Comparison of ENCODE assay signal across 18 mouse cellular contexts in the genomic region with DNA sequence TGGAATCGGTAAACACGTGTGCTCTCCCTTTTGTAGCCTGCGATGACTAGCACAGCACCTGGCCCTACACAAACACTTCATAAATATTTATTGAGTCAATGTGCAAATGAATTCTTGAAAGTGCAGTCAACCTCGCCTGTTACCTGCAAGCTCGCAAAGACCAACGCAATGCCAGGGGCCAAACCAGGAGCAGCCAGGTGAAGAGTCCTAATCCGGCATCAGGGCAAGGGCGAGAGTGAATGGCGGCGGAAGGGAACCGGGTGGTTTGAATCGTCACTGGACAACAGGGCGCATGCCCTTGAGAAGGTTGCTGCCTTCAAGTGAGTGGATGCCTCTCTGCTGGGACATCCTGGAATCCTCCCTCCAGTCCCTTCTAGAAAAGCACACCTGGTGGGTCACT.
DNase-seq lines count a peak whose midpoint lies in the region; ATAC-seq and TF ChIP-seq lines count a peak whose summit lies in the region.
"Had no signal": no experiment of that assay in that cellular context is flagged by ENCODE, and none has a peak within 500 bp of the region (broad histone marks: within the 10 kb centered on the region; RNA-seq: fewer than 3 reads in every experiment).

No protein-coding gene starts in this region.

- intact Hi-C loops in gastrocnemius, adult 2 months (cut with DNase I): loop anchor here (10.0 kb wide), 1 partner anchor 222 kb away; no protein-coding TSS in a partner anchor

- H3K9me3 ChIP-seq in heart, postnatal 0 days (replicated peaks; ENCODE audit: control insufficient read depth, low read length): no peaks in the 10 kb centered on the region
- H3K9me3 ChIP-seq in heart, embryonic 11.5 days (replicated peaks; ENCODE audit: control insufficient read depth, low read length): no peaks in the 10 kb centered on the region
- H3K9me3 ChIP-seq: midbrain, embryonic 12.5 days; neural tube, embryonic 15.5 days had no signal

- H3K36me3 ChIP-seq in heart, postnatal 0 days (replicated peaks; ENCODE audit: control insufficient read depth, insufficient read depth, low read length): no peaks in the 10 kb centered on the region
- no peaks in the 10 kb centered on the region for H3K36me3 ChIP-seq in heart, embryonic 11.5 days (ENCODE audit: control insufficient read depth, insufficient read depth, low read length)
- H3K36me3 ChIP-seq: midbrain, embryonic 12.5 days; neural tube, embryonic 15.5 days had no signal

- TF ChIP-seq CTCF in gastrocnemius, adult 2 months (IDR thresholded peaks at IDR 0.05): no peak
- no peak for TF ChIP-seq CTCF in heart, postnatal 0 days (IDR thresholded peaks at IDR 0.05; ENCODE audit: low read depth)

- H3K9ac ChIP-seq in heart, postnatal 0 days (replicated peaks; ENCODE audit: low read depth, low read length): no peak overlapping the region
- H3K9ac ChIP-seq in heart, embryonic 11.5 days (ENCODE audit: low read depth, low read length): no peak overlapping the region
- H3K9ac ChIP-seq: midbrain, embryonic 12.5 days; neural tube, embryonic 15.5 days had no signal

- no peak for DNase-seq in gastrocnemius, adult 2 months
- no peak for DNase-seq in gastrocnemius, postnatal 25 days
- DNase-seq in heart, postnatal 0 days (ENCODE audit: low spot score): no peak
- peak; percentile 24 for DNase-seq in ZHBTc4 (ENCODE audit: low read depth, low spot score)
- peak; percentile 54 for DNase-seq in kidney, postnatal 10 days
- no peak for DNase-seq in layer of hippocampus, postnatal 10 days (ENCODE audit: low spot score in 2 of 2)
- no peak for DNase-seq in left cerebral cortex, adult 11 months (ENCODE audit: low spot score)
- DNase-seq: adrenal gland, postnatal 10 days; cerebellum, adult 11-12 months; lung, adult 2 months; lung, postnatal 4 days; right cerebral cortex, postnatal 4 days; thymus, postnatal 36 days had no signal

- H3K4me3 ChIP-seq in gastrocnemius, adult 2 months: no peak overlapping the region
- H3K4me3 ChIP-seq in heart, postnatal 0 days (ENCODE audit: low read depth, low read length): no peak overlapping the region
- no peak overlapping the region for H3K4me3 ChIP-seq in heart, embryonic 11.5 days (ENCODE audit: low read depth, low read length)
- H3K4me3 ChIP-seq: erythroblast, embryonic 14.5 days; midbrain, embryonic 12.5 days; myocyte; neural tube, embryonic 15.5 days had no signal

- no peak for TF ChIP-seq EP300 in heart, postnatal 0 days (IDR thresholded peaks at IDR 0.05; ENCODE audit: low read depth)

- no peaks in the 10 kb centered on the region for H3K27me3 ChIP-seq in heart, postnatal 0 days (ENCODE audit: control insufficient read depth, insufficient read depth, low read length)
- no peaks in the 10 kb centered on the region for H3K27me3 ChIP-seq in heart, embryonic 11.5 days (ENCODE audit: control insufficient read depth, insufficient read depth, low read length)
- H3K27me3 ChIP-seq: neural tube, embryonic 15.5 days had no signal

- ATAC-seq in heart, postnatal 0 days (ENCODE audit: insufficient read depth, low read depth): no peak
- no peak for ATAC-seq in heart, embryonic 11.5 days (replicated peaks; ENCODE audit: insufficient number of reproducible peaks, low FRiP score, low TSS enrichment)

- peaks cover 64% of the 10 kb centered on the region for H3K4me1 ChIP-seq in heart, postnatal 0 days (ENCODE audit: control insufficient read depth, insufficient read depth)
- peaks cover 53% of the 10 kb centered on the region for H3K4me1 ChIP-seq in heart, embryonic 11.5 days (ENCODE audit: control insufficient read depth, insufficient read depth, low read length)

- peak overlapping the region; percentile 77 for H3K27ac ChIP-seq in gastrocnemius, adult 2 months
- H3K27ac ChIP-seq in heart, postnatal 0 days (ENCODE audit: low read depth): peak overlapping the region; percentile 93
- no peak overlapping the region; the same call in 1 of the 2 replicates for H3K27ac ChIP-seq in heart, embryonic 11.5 days (ENCODE audit: low read depth, low read length)
- H3K27ac ChIP-seq: neural tube, embryonic 15.5 days had no signal

- WGBS in heart, postnatal 0 days: 78% methylated on average over 13 of the region's 13 CpGs
- WGBS in heart, embryonic 11.5 days (ENCODE audit: insufficient replicate concordance): 53% methylated on average over 13 of the region's 13 CpGs

- no peak overlapping the region for H3K4me2 ChIP-seq in heart, postnatal 0 days (ENCODE audit: low read depth, low read length)
- H3K4me2 ChIP-seq in heart, embryonic 11.5 days: no peak overlapping the region
- H3K4me2 ChIP-seq: neural tube, embryonic 15.5 days had no signal

Comparison
In these comparisons a context has a peak if more than half of its experiments do, and no peak if none do; other contexts are left out.
1. DNase-seq: peak in ZHBTc4 (single experiment) and kidney, postnatal 10 days (single experiment); none in gastrocnemius, adult 2 months (single experiment), gastrocnemius, postnatal 25 days (single experiment), heart, postnatal 0 days (single experiment), layer of hippocampus, postnatal 10 days (0 of 2) and left cerebral cortex, adult 11 months (single experiment).